Mouse (Mus musculus) left cerebral cortex, adult 18-20 months (tissue): ENCODE results near the gene Gpam. TPM values are rescaled to one million over a fixed set of nuclear protein-coding genes. Genes with fewer than 3 reads are reported as not detected.

ENCODE experiments used
- DNase-seq, 2 experiments: peaks; one replicate each; pipeline ENCODE4 v3.0.0; 2021 to 2022; ENCODE audit warnings: low spot score in 2 of 2, mixed read lengths in 1 of 2
- total RNA-seq, 2 experiments: library from RNA; stranded (reverse); gene quantifications; 2 replicates each; pipeline ENCODE4 v1.2.3; 2021

Gpam gene
- total RNA-seq, 2 experiments from 2014 or later: 39.3 to 41.4 TPM

- peak; percentile 36 to 62 for DNase-seq
These were observed 58.0 kb downstream of the Gpam start for GRCm38 (mm10) chr19:55069054-55069453.

- no peak for DNase-seq
These were observed 63.8 kb downstream of the Gpam start for GRCm38 (mm10) chr19:55063272-55063671.

- no peak for DNase-seq
These were observed 64.5 kb downstream of the Gpam start for GRCm38 (mm10) chr19:55062501-55062900.

- DNase-seq: peak; percentile 58 to 63
These were observed 65.1 kb downstream of the Gpam start for GRCm38 (mm10) chr19:55061951-55062350.

- no peak for DNase-seq
These were observed 65.6 kb downstream of the Gpam start for GRCm38 (mm10) chr19:55061447-55061901.

GRCm38 (mm10) chr19:55060964-55061363 lies 66.1 kb downstream of the Gpam start:
- peak; percentile 78 to 79 for DNase-seq

- DNase-seq: no peak
These were observed 69.6 kb downstream of the Gpam start for GRCm38 (mm10) chr19:55057483-55057882.

- no peak for DNase-seq
These were observed 71.3 kb downstream of the Gpam start for GRCm38 (mm10) chr19:55055634-55056269.

GRCm38 (mm10) chr19:55053163-55053562 lies 73.9 kb downstream of the Gpam start:
- peak in 1 of 2 experiments; percentile 17 for DNase-seq

- DNase-seq: no peak
These were observed 89.6 kb downstream of the Gpam start for GRCm38 (mm10) chr19:55037406-55037805.

- no peak for DNase-seq
These were observed 108.2 kb downstream of the Gpam start for GRCm38 (mm10) chr19:55018872-55019271.

Other genes with a start within 250 kb of the Gpam start
- gene Tectb, start 53.5 kb upstream of the Gpam start, total RNA-seq: not detected
- 1 to 10 TPM; 2.8 to 3.7 TPM for gene Gucy2g, start 114.0 kb upstream of the Gpam start, total RNA-seq
- gene Acsl5, start 124.7 kb upstream of the Gpam start, total RNA-seq: 10 to 100 TPM; 56.8 to 67.2 TPM
- 10 to 100 TPM; 27.4 to 27.8 TPM for gene Zdhhc6, start 188.8 kb upstream of the Gpam start, total RNA-seq
- 10 to 100 TPM; 63.5 to 68.1 TPM for gene Vti1a, start 189.1 kb upstream of the Gpam start, total RNA-seq